Mouse (Mus musculus) small intestine, adult 2 months (tissue): ENCODE measurements around the gene Cenpn. TPM values are rescaled to one million over a fixed set of nuclear protein-coding genes. Genes with fewer than 3 reads are reported as not detected.

Source experiments
- H3K27ac ChIP-seq: fragments of 200-500 bp; 2 replicates; pipeline ENCODE4 v1.5.1; 2012; ENCODE audit warnings: low read depth, low read length, control low read depth, inconsistent platforms; ENCODE audit not compliant: insufficient read depth
- H3K27me3 ChIP-seq: fragments of 200-500 bp; 2 replicates; pipeline ENCODE4 v1.6.1; 2012; ENCODE audit warnings: mild to moderate bottlenecking, moderate library complexity, low read length, inconsistent platforms; ENCODE audit not compliant: control insufficient read depth, insufficient read depth
- H3K36me3 ChIP-seq: fragments of 200-500 bp; 2 replicates; pipeline ENCODE4 v1.6.1; 2012; ENCODE audit warnings: mild to moderate bottlenecking, low read length, control low read depth, inconsistent platforms; ENCODE audit not compliant: control insufficient read depth, insufficient read depth
- H3K4me1 ChIP-seq: fragments of 200-500 bp; 2 replicates; pipeline ENCODE4 v1.6.1; 2012; ENCODE audit warnings: low read length, inconsistent platforms, mixed read lengths; ENCODE audit not compliant: control insufficient read depth, insufficient read depth, insufficient read length
- H3K4me3 ChIP-seq: fragments of 200-500 bp; 2 replicates; pipeline ENCODE4 v1.5.1; 2012; ENCODE audit warnings: low read depth, mild to moderate bottlenecking, control low read depth, inconsistent platforms, low read length, moderate library complexity
- CTCF ChIP-seq: fragments of 200-500 bp; IDR thresholded peaks from 2 replicates; pipeline ENCODE4 v1.5.1; 2012; ENCODE audit warnings: low read depth, mild to moderate bottlenecking, control low read depth, inconsistent platforms, low read length, moderate library complexity, mixed read lengths; ENCODE audit not compliant: insufficient replicate concordance, insufficient read length; ENCODE audit errors: extremely low read depth
- POLR2A ChIP-seq: fragments of 200-500 bp; IDR thresholded peaks from 2 replicates; pipeline ENCODE4 v1.6.1; 2012; ENCODE audit warnings: low read depth, mild to moderate bottlenecking, control low read depth, inconsistent platforms, low read length, moderate library complexity
- WGBS: fragments of 180-500 bp; shearing (Covaris S2); methylation state at CpG from one replicate; pipeline ENCODE4 v1.1.7; 2018; 5-methylcytosine and 5-hydroxymethylcytosine counted together
- polyA plus RNA-seq: library from polyadenylated mRNA; depleted of rRNA; stranded (reverse); fragments of >200 nt; gene quantifications from 2 replicates; pipeline ENCODE4 v1.2.3, GENCODE M21; 2012; rRNA removed

Cenpn gene
- polyA plus RNA-seq, result 0.91 and 1.8 TPM in 2 replicates

DNA sequence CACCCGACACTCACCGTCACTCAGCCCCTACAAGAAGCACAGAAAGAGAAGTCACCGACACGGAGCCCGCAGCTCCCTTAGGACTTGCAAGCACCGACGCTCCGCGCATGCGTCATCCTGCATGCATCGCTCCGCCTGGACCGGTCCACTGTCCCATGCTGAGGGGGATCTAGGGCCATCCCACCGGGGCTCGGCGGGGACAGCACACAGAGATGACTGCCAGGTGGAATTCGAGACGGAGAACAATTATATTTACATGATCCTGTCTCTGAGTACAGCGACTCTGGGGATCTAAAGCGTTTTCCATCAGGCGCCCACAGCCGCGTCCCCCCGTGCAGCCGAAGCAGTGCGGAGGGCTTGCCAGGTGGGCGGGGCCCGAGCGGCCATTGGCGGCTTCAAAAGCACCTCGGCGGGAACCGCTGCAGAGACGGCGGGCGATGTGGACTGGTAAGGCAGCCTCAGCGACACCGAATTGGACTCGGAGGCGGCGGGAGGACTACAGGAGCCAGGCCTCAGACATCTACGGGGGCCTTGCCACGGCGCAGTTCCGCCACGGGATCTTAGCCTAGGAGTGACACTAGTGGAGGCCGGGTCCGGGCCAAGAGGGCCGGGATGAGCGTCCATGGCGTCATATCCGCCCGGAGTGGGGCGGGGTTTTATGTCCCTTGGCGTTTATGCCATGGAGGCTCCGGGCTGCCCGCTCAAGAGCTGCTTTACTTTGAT is at the start of gene Cenpn, which contains the start of gene Cmc2:
Cenpn (plus strand) TSS at position 394 of the 723 bp plus-strand sequence.
Cmc2 (minus strand) TSS at position 119 of the 723 bp plus-strand sequence.
- Histone ChIP-seq H3K4me1 (peaks cover 4% of the 10 kb centered on the region; the same call in 1 of the 2 replicates), H3K36me3 (no peaks in the 10 kb centered on the region), H3K27me3 (no peaks in the 10 kb centered on the region), H3K27ac (peak within 1 kb of the TSS; percentile 69), H3K4me3 (peak within 1 kb of the TSS; percentile 89)
- TF ChIP-seq POLR2A, result peak; percentile 68; the same call in 1 of the 2 replicates
- no peak for TF ChIP-seq CTCF
- WGBS, result under 1% methylated on average over 57 of the region's 57 CpGs

DNA sequence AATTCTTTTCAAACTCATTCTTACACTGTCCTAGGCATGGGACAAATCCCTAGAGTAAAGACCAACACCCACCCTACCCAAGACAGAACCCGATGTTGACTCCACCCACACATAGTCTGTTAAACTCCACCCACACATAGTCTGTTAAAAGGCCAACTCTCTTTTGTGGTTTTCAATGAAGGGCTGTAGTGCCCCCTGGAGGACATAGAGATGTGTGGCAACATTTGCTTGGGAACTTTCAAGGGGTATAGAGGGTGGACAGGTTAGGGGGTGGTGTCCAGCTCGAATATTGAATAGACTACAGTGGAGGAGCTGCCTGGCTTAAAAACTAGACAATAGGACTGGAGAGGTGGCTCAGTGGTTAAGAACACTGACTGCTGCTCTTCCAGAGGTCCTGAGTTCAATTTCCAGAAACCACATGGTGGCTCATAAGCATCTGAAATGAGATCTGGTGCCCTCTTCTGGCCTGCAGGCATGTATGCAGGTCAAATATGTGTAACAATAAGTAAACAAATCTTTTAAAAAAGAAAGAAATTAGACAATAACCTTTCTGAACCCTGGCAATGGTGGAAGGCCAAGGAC is 48.7 kb upstream of the Cenpn start:
- TF ChIP-seq POLR2A (no peak), CTCF (no peak; the same call in 1 of the 2 replicates)
- no peak overlapping the region for H3K27ac ChIP-seq
- no peaks in the 10 kb centered on the region for H3K36me3 ChIP-seq
- H3K4me3 ChIP-seq, result no peak overlapping the region
- no peaks in the 10 kb centered on the region for H3K27me3 ChIP-seq
- 43% methylated on average over 2 of the region's 2 CpGs for WGBS
- H3K4me1 ChIP-seq, result no peaks in the 10 kb centered on the region

DNA sequence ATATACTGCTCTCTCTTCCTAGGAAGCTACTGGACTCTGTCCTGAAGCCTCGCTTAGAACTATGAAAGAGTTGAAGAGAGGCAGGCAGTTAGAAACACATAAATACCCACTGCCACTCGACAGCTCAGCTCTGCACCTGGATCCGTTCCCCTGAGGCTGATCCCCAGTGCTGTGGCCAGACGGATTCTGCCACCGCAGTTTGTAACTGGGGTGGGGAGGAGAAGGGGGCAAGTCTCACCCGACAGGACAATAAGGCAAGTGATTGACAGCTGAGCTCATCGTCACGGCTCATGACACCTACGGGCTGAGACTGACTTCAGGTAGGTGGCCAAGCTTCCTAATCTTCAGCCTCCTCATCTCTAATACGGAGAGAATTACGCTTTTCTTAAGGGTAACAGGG is 47.9 kb upstream of the Cenpn start:
- Histone ChIP-seq H3K4me3 (no peak overlapping the region), H3K36me3 (no peaks in the 10 kb centered on the region), H3K27me3 (no peaks in the 10 kb centered on the region), H3K27ac (no peak overlapping the region), H3K4me1 (no peaks in the 10 kb centered on the region)
- 72% methylated on average over 11 of the region's 11 CpGs for WGBS
- TF ChIP-seq POLR2A, result no peak
- TF ChIP-seq CTCF, result no peak

DNA sequence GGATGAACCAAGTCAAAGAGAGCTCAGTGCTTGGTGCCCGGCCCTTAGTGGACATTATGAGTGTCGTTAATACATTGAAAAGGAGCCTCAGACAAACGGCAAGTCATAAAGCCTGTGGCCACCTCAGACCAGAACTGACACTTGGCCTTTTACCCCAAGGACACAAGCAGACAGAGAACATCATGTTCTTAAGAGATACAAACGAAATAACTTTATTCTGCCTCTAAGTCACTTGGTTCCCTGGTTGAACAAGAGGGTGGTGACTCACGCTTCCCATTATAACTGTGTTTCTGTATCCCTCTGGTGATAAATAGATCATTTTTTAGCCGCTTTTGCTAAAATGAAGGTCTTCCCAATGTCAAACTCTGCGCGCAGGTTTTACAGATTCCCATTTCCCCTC is 47.5 kb upstream of the Cenpn start:
- H3K36me3 ChIP-seq, result no peaks in the 10 kb centered on the region
- no peaks in the 10 kb centered on the region for H3K27me3 ChIP-seq
- 77% methylated on average over 8 of the region's 8 CpGs for WGBS
- no peak overlapping the region for H3K4me3 ChIP-seq
- H3K27ac ChIP-seq, result no peak overlapping the region
- no peaks in the 10 kb centered on the region for H3K4me1 ChIP-seq
- TF ChIP-seq POLR2A (no peak), CTCF (no peak)

GRCm38 (mm10) chr8:116875798-116876450 is 45.6 kb upstream of the Cenpn start:
- Histone ChIP-seq H3K4me3 (no peak overlapping the region), H3K27me3 (no peaks in the 10 kb centered on the region), H3K4me1 (no peaks in the 10 kb centered on the region), H3K27ac (no peak overlapping the region), H3K36me3 (no peaks in the 10 kb centered on the region)
- TF ChIP-seq CTCF (no peak), POLR2A (no peak)
- WGBS, result 74% methylated on average over 17 of the region's 17 CpGs

DNA sequence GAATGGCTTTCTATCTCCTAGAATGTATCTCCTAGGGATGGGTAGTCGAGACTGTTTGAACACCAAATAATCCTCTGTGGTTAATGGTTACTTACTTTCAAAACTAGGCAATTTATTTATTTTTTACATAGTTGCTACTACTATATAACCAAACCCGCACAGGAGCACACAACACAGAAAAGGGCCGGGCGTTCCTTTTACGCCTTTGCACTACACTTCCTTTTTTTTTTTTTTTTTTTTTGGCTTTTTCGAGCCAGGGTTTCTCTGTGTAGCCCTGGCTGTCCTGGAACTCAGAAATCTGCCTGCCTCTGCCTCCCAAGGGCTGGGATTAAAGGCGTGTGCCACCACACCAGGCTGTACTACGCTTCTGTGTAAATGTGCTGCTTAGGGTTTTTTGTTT is 40.1 kb upstream of the Cenpn start:
- H3K4me1 ChIP-seq, result no peaks in the 10 kb centered on the region
- H3K27me3 ChIP-seq, result no peaks in the 10 kb centered on the region
- H3K36me3 ChIP-seq, result no peaks in the 10 kb centered on the region
- H3K27ac ChIP-seq, result no peak overlapping the region
- 80% methylated on average over 8 of the region's 8 CpGs for WGBS
- no peak for TF ChIP-seq CTCF
- no peak for TF ChIP-seq POLR2A
- no peak overlapping the region for H3K4me3 ChIP-seq

DNA sequence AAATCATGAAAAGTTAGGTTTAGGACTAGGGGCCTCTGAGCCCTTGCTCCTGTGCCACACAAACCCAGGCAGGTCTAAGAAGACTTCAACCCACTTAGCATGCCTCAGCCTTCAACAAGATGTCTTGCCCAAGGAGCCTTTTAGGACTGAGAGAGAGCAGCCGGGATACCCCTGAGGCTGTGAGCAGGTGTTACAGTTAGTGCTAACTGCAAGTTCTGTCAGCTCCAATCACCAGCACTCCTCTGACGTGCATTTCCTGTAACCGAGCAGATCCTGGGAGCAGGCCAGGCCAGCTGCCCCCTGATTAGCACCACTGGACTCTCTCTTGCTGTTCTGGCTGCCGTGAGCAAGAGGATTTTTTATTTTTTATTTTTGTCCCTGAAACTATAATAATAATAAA is 33.7 kb upstream of the Cenpn start:
- TF ChIP-seq CTCF (no peak), POLR2A (no peak)
- Histone ChIP-seq H3K27me3 (no peaks in the 10 kb centered on the region), H3K36me3 (peaks cover 14% of the 10 kb centered on the region), H3K4me3 (no peak overlapping the region), H3K27ac (no peak overlapping the region), H3K4me1 (peaks cover 7% of the 10 kb centered on the region; the same call in 1 of the 2 replicates)
- 77% methylated on average over 4 of the region's 4 CpGs for WGBS
